Mouse (Mus musculus) forebrain, embryonic 11.5 days (tissue): ENCODE measurements around the gene Kif21a. TPM values are rescaled to one million over a fixed set of nuclear protein-coding genes. Genes with fewer than 3 reads are reported as not detected.

Experiments used
- ATAC-seq: fragments of 200-750 bp; cut with Nextera tagmentation; replicated peaks from 2 replicates; pipeline ENCODE4 v1.8.0; 2017; ENCODE audit warnings: moderate TSS enrichment; ENCODE audit not compliant: low FRiP score
- DNase-seq: peaks from one replicate; pipeline ENCODE4 v3.0.0-alpha.2; 2017; ENCODE audit warnings: low spot score
- H3K27ac ChIP-seq: fragments of 300-500 bp; sonication (generic); 2 replicates; pipeline ENCODE4 v1.5.1; 2014; ENCODE audit warnings: low read depth, low read length
- H3K27me3 ChIP-seq: fragments of 300-500 bp; sonication (generic); 2 replicates; pipeline ENCODE4 v1.6.1; 2014; ENCODE audit warnings: mild to moderate bottlenecking, low read length, mixed read lengths; ENCODE audit not compliant: control insufficient read depth, insufficient read depth
- H3K36me3 ChIP-seq: fragments of 300-500 bp; sonication (generic); 2 replicates; pipeline ENCODE4 v1.6.1; 2014; ENCODE audit warnings: mild to moderate bottlenecking, low read length, moderate library complexity, mixed read lengths; ENCODE audit not compliant: control insufficient read depth, insufficient read depth
- H3K4me1 ChIP-seq: fragments of 300-500 bp; sonication (generic); replicated peaks from 2 replicates; pipeline ENCODE4 v1.6.1; 2014; ENCODE audit warnings: low read length, mixed read lengths; ENCODE audit not compliant: control insufficient read depth, insufficient read depth
- H3K4me2 ChIP-seq: fragments of 300-500 bp; sonication (generic); 2 replicates; pipeline ENCODE4 v1.6.1; 2014; ENCODE audit warnings: low read depth, mild to moderate bottlenecking, low read length, moderate library complexity, mixed read lengths; ENCODE audit not compliant: severe bottlenecking
- H3K4me3 ChIP-seq: fragments of 300-500 bp; sonication (generic); 2 replicates; pipeline ENCODE4 v1.5.1; 2014; ENCODE audit warnings: low read depth, low read length
- H3K9ac ChIP-seq: fragments of 300-500 bp; sonication (generic); 2 replicates; pipeline ENCODE4 v1.6.1; 2014; ENCODE audit warnings: low read length
- H3K9me3 ChIP-seq: fragments of 300-500 bp; sonication (generic); 2 replicates; pipeline ENCODE4 v1.6.1; 2016; ENCODE audit warnings: low read length, mixed read lengths; ENCODE audit not compliant: control insufficient read depth
- WGBS: fragments of 180-500 bp; shearing (Covaris S2); extraction: QIAGEN DNeasy Blood & Tissue Kit; methylation state at CpG from one replicate; pipeline ENCODE4 v1.1.7; 2014; 5-methylcytosine and 5-hydroxymethylcytosine counted together
- polyA plus RNA-seq: library from polyadenylated mRNA; unstranded; fragments of >200 nt; fragmentation: Nextera tagmentation; extraction: Ambion mirVana; gene quantifications from 2 replicates; pipeline ENCODE4 v1.2.1, GENCODE M21; 2014

Kif21a gene
- polyA plus RNA-seq, 1 experiment from 2014 or later: 48.8 TPM

- 9% methylated on average over 6 of the region's 6 CpGs for WGBS
- DNase-seq (no peak), ATAC-seq (no peak)
- Histone ChIP-seq H3K27ac (peak overlapping the region; percentile 58), H3K27me3 (no peaks in the 10 kb centered on the region), H3K4me3 (no peak overlapping the region), H3K36me3 (no peaks in the 10 kb centered on the region), H3K4me1 (peaks cover 27% of the 10 kb centered on the region), H3K9ac (no peak overlapping the region; the same call in 1 of the 2 replicates), H3K4me2 (no peak overlapping the region), H3K9me3 (no peaks in the 10 kb centered on the region)
These were observed 36.8 kb downstream of the Kif21a start for GRCm38 (mm10) chr15:91012793-91013580.

GRCm38 (mm10) chr15:91010218-91010617 lies 39.5 kb downstream of the Kif21a start:
- H3K27me3 ChIP-seq: no peaks in the 10 kb centered on the region
- H3K27ac ChIP-seq: no peak overlapping the region
- WGBS: 29% methylated on average over 4 of the region's 4 CpGs
- DNase-seq: no peak
- H3K9me3 ChIP-seq: no peaks in the 10 kb centered on the region
- no peak for ATAC-seq
- no peak overlapping the region for H3K9ac ChIP-seq
- no peaks in the 10 kb centered on the region for H3K36me3 ChIP-seq
- no peak overlapping the region for H3K4me2 ChIP-seq
- H3K4me1 ChIP-seq: peaks cover 12% of the 10 kb centered on the region; the same call in 1 of the 2 replicates
- H3K4me3 ChIP-seq: no peak overlapping the region

GRCm38 (mm10) chr15:91007123-91007830 lies 42.5 kb downstream of the Kif21a start:
- Histone ChIP-seq H3K9me3 (no peaks in the 10 kb centered on the region), H3K4me3 (no peak overlapping the region), H3K4me1 (peaks cover 9% of the 10 kb centered on the region; the same call in 1 of the 2 replicates), H3K36me3 (no peaks in the 10 kb centered on the region), H3K27me3 (no peaks in the 10 kb centered on the region), H3K27ac (no peak overlapping the region), H3K4me2 (no peak overlapping the region), H3K9ac (no peak overlapping the region)
- WGBS: 92% methylated on average over 13 of the region's 13 CpGs
- no peak for DNase-seq
- ATAC-seq: no peak

GRCm38 (mm10) chr15:91004726-91005125 lies 45.0 kb downstream of the Kif21a start:
- no peak overlapping the region for H3K4me3 ChIP-seq
- H3K4me1 ChIP-seq: peaks cover 8% of the 10 kb centered on the region; the same call in 1 of the 2 replicates
- H3K27ac ChIP-seq: no peak overlapping the region
- no peak for DNase-seq
- H3K9me3 ChIP-seq: no peaks in the 10 kb centered on the region
- WGBS: 97% methylated on average over 7 of the region's 7 CpGs
- H3K27me3 ChIP-seq: no peaks in the 10 kb centered on the region
- no peak for ATAC-seq
- no peaks in the 10 kb centered on the region for H3K36me3 ChIP-seq
- no peak overlapping the region for H3K4me2 ChIP-seq
- no peak overlapping the region for H3K9ac ChIP-seq

GRCm38 (mm10) chr15:91001037-91001616 lies 48.6 kb downstream of the Kif21a start:
- DNase-seq (peak; percentile 60), ATAC-seq (peak; percentile 75)
- Histone ChIP-seq H3K4me2 (peak overlapping the region; percentile 18; the same call in 1 of the 2 replicates), H3K9ac (no peak overlapping the region), H3K27me3 (no peaks in the 10 kb centered on the region), H3K27ac (peak overlapping the region; percentile 53), H3K4me3 (no peak overlapping the region), H3K9me3 (no peaks in the 10 kb centered on the region), H3K4me1 (peaks cover 8% of the 10 kb centered on the region; the same call in 1 of the 2 replicates), H3K36me3 (no peaks in the 10 kb centered on the region)
- 36% methylated on average over 10 of the region's 10 CpGs for WGBS

- no peak for DNase-seq
- Histone ChIP-seq H3K27ac (peak overlapping the region; percentile 65), H3K27me3 (no peaks in the 10 kb centered on the region), H3K4me1 (peaks cover 8% of the 10 kb centered on the region; the same call in 1 of the 2 replicates), H3K4me3 (no peak overlapping the region), H3K9ac (peak overlapping the region; percentile 39), H3K36me3 (no peaks in the 10 kb centered on the region), H3K9me3 (no peaks in the 10 kb centered on the region), H3K4me2 (peak overlapping the region; percentile 18; the same call in 1 of the 2 replicates)
- WGBS: 32% methylated on average over 21 of the region's 21 CpGs
- ATAC-seq: peak; percentile 51
These were observed 49.3 kb downstream of the Kif21a start for GRCm38 (mm10) chr15:91000280-91001036.

- DNase-seq: no peak
- H3K27ac ChIP-seq: no peak overlapping the region
- H3K4me2 ChIP-seq: no peak overlapping the region
- H3K9ac ChIP-seq: no peak overlapping the region
- no peaks in the 10 kb centered on the region for H3K4me1 ChIP-seq
- no peak overlapping the region for H3K4me3 ChIP-seq
- H3K27me3 ChIP-seq: no peaks in the 10 kb centered on the region
- H3K36me3 ChIP-seq: peaks cover 2% of the 10 kb centered on the region; the same call in 1 of the 2 replicates
- ATAC-seq: no peak
- H3K9me3 ChIP-seq: no peaks in the 10 kb centered on the region
- 63% methylated on average over 2 of the region's 2 CpGs for WGBS
These were observed 56.9 kb downstream of the Kif21a start for GRCm38 (mm10) chr15:90992871-90993270.

- DNase-seq: no peak
- Histone ChIP-seq H3K27ac (no peak overlapping the region), H3K4me1 (no peaks in the 10 kb centered on the region), H3K4me2 (no peak overlapping the region), H3K36me3 (peaks cover 2% of the 10 kb centered on the region; the same call in 1 of the 2 replicates), H3K4me3 (no peak overlapping the region), H3K27me3 (no peaks in the 10 kb centered on the region), H3K9me3 (no peaks in the 10 kb centered on the region), H3K9ac (no peak overlapping the region)
- no peak for ATAC-seq
- WGBS: 93% methylated on average over 14 of the region's 14 CpGs
These were observed 57.4 kb downstream of the Kif21a start for GRCm38 (mm10) chr15:90992388-90992787.
